15 mouse cellular contexts compared by ENCODE assay signal in the genomic region with DNA sequence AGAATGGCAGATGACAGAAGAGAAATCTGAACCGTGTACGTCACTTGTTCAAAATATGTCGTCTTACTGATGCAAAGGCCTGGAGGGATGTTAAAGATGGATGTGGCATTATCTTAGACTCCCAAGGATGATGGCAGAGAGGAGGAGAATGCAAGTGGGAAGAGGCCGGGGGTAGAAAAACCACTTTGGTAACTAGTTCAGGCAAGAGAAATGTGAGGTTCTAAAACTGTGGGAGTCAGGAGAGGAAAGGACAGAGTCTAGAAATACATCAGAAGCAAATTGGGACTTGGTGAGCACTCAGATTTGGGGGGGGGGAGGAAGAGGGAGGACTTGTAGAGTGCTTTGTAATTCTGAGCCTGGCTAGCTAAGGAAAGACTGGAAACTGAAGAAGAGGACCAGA.
DNase-seq lines count a peak whose midpoint lies in the region; ATAC-seq and TF ChIP-seq lines count a peak whose summit lies in the region.
"Had no signal": no experiment of that assay in that cellular context is flagged by ENCODE, and none has a peak within 500 bp of the region (broad histone marks: within the 10 kb centered on the region; RNA-seq: fewer than 3 reads in every experiment).

No protein-coding gene starts in this region.

- H3K4me1 ChIP-seq in stomach, embryonic 15.5 days: no peaks in the 10 kb centered on the region
- H3K4me1 ChIP-seq in stomach, postnatal 0 days (replicated peaks; ENCODE audit: control insufficient read depth, insufficient read depth): no peaks in the 10 kb centered on the region
- peaks cover 10% of the 10 kb centered on the region for H3K4me1 ChIP-seq in cortical plate, adult 2 months (ENCODE audit: control insufficient read depth, insufficient read depth, low read length)
- no peaks in the 10 kb centered on the region; the same call in 1 of the 2 replicates for H3K4me1 ChIP-seq in hindbrain, embryonic 13.5 days (replicated peaks)
- H3K4me1 ChIP-seq: embryonic facial prominence, embryonic 13.5 days; forebrain, embryonic 15.5 days had no signal

- TF ChIP-seq CTCF in stomach, postnatal 0 days (IDR thresholded peaks at IDR 0.05; ENCODE audit: low read depth): no peak
- TF ChIP-seq CTCF in cortical plate, adult 2 months (IDR thresholded peaks at IDR 0.05; ENCODE audit: extremely low read depth, insufficient read depth, low read length): no peak

- H3K9me3 ChIP-seq in stomach, embryonic 15.5 days: no peaks in the 10 kb centered on the region
- H3K9me3 ChIP-seq in stomach, postnatal 0 days (ENCODE audit: control insufficient read depth, low read length): no peaks in the 10 kb centered on the region
- H3K9me3 ChIP-seq in hindbrain, embryonic 13.5 days: no peaks in the 10 kb centered on the region
- H3K9me3 ChIP-seq: embryonic facial prominence, embryonic 13.5 days; forebrain, embryonic 13.5 days; forebrain, embryonic 15.5 days had no signal

- H3K27ac ChIP-seq in stomach, embryonic 15.5 days: 0 out of 2 replicates have a peak overlapping the region, but pooled peaks have one; percentile 8
- H3K27ac ChIP-seq in stomach, postnatal 0 days (replicated peaks): no peak overlapping the region
- H3K27ac ChIP-seq in cortical plate, adult 2 months (ENCODE audit: insufficient read depth, low read length): peak overlapping the region; percentile 65; the same call in 1 of the 2 replicates
- no peak overlapping the region for H3K27ac ChIP-seq in hindbrain, embryonic 13.5 days
- H3K27ac ChIP-seq: embryonic facial prominence, embryonic 13.5 days; forebrain, embryonic 13.5 days; forebrain, embryonic 15.5 days had no signal

- WGBS in stomach, embryonic 15.5 days: 87% methylated on average over 4 of the region's 4 CpGs
- WGBS in stomach, postnatal 0 days: 75% methylated on average over 4 of the region's 4 CpGs
- WGBS in hindbrain, embryonic 13.5 days: 89% methylated on average over 4 of the region's 4 CpGs

- TF ChIP-seq POLR2A in cortical plate, adult 2 months (IDR thresholded peaks at IDR 0.05; ENCODE audit: extremely low read depth, insufficient read depth, low read length): no peak

- H3K4me3 ChIP-seq in stomach, embryonic 15.5 days (replicated peaks): no peak overlapping the region
- H3K4me3 ChIP-seq in stomach, postnatal 0 days (ENCODE audit: low read depth, low read length): no peak overlapping the region
- no peak overlapping the region for H3K4me3 ChIP-seq in cortical plate, adult 2 months (ENCODE audit: insufficient read depth, low read length)
- no peak overlapping the region for H3K4me3 ChIP-seq in hindbrain, embryonic 13.5 days
- H3K4me3 ChIP-seq: embryonic facial prominence, embryonic 13.5 days; forebrain, embryonic 13.5 days; forebrain, embryonic 15.5 days had no signal

- H3K4me2 ChIP-seq in stomach, embryonic 15.5 days: no peak overlapping the region
- H3K4me2 ChIP-seq in stomach, postnatal 0 days (replicated peaks; ENCODE audit: low read depth): no peak overlapping the region
- H3K4me2 ChIP-seq in hindbrain, embryonic 13.5 days: no peak overlapping the region
- H3K4me2 ChIP-seq: embryonic facial prominence, embryonic 13.5 days; forebrain, embryonic 13.5 days; forebrain, embryonic 15.5 days had no signal

- ATAC-seq in frontal cortex, adult (ENCODE audit: low TSS enrichment): peak; percentile 82
- ATAC-seq in stomach, embryonic 15.5 days (ENCODE audit: insufficient read depth, low FRiP score, low read depth): no peak
- no peak for ATAC-seq in stomach, postnatal 0 days (ENCODE audit: low FRiP score, low TSS enrichment)
- ATAC-seq in hindbrain, embryonic 13.5 days (ENCODE audit: low FRiP score): no peak
- ATAC-seq: forebrain, embryonic 13.5 days; forebrain, embryonic 15.5 days; forebrain, postnatal 0 days had no signal

- H3K36me3 ChIP-seq in stomach, embryonic 15.5 days: no peaks in the 10 kb centered on the region
- no peaks in the 10 kb centered on the region for H3K36me3 ChIP-seq in stomach, postnatal 0 days (ENCODE audit: control insufficient read depth, insufficient read depth, low read length)
- no peaks in the 10 kb centered on the region for H3K36me3 ChIP-seq in hindbrain, embryonic 13.5 days
- H3K36me3 ChIP-seq: embryonic facial prominence, embryonic 13.5 days; forebrain, embryonic 15.5 days had no signal

- no peak for DNase-seq in frontal cortex, postnatal 10 days (ENCODE audit: low spot score in 2 of 2)
- DNase-seq in stomach, postnatal 0 days (ENCODE audit: low spot score): no peak
- peak; percentile 58 for DNase-seq in telencephalon, adult 2 months (ENCODE audit: low read depth, low spot score)
- no peak for DNase-seq in adrenal gland, postnatal 4 days (ENCODE audit: low spot score in 2 of 2)
- DNase-seq: adrenal gland, adult 2 months; adrenal gland, postnatal 10 days; adrenal gland, postnatal 25 days; forebrain, postnatal 0 days had no signal

- no peak for TF ChIP-seq EP300 in stomach, postnatal 0 days (optimal IDR thresholded peaks at IDR 0.05)

- no peaks in the 10 kb centered on the region for H3K27me3 ChIP-seq in stomach, embryonic 15.5 days (replicated peaks)
- no peaks in the 10 kb centered on the region for H3K27me3 ChIP-seq in stomach, postnatal 0 days (ENCODE audit: control insufficient read depth, insufficient read depth, low read length)
- no peaks in the 10 kb centered on the region for H3K27me3 ChIP-seq in hindbrain, embryonic 13.5 days
- H3K27me3 ChIP-seq: embryonic facial prominence, embryonic 13.5 days; forebrain, embryonic 13.5 days; forebrain, embryonic 15.5 days had no signal

- H3K9ac ChIP-seq in stomach, embryonic 15.5 days: no peak overlapping the region
- H3K9ac ChIP-seq in stomach, postnatal 0 days (ENCODE audit: low read length): no peak overlapping the region
- H3K9ac ChIP-seq in hindbrain, embryonic 13.5 days: no peak overlapping the region
- H3K9ac ChIP-seq: embryonic facial prominence, embryonic 13.5 days; forebrain, embryonic 13.5 days; forebrain, embryonic 15.5 days; forebrain, postnatal 0 days had no signal

Comparison
In these comparisons a context has a peak if more than half of its experiments do, and no peak if none do; other contexts are left out.
1. H3K27ac ChIP-seq: peak in stomach, embryonic 15.5 days (single experiment) and cortical plate, adult 2 months (single experiment); none in stomach, postnatal 0 days (single experiment) and hindbrain, embryonic 13.5 days (single experiment).